Mouse (Mus musculus): ENCODE data around the gene Zfp800. TPM values are rescaled to one million over a fixed set of nuclear protein-coding genes. Genes with fewer than 3 reads are reported as not detected.

Zfp800 gene
- polyA plus RNA-seq, 1 experiment from 2014 or later: 26.8 TPM

- H3K9me3 ChIP-seq (ENCODE audit: control insufficient read depth, low read length): no peaks in the 10 kb centered on the region
- H3K36me3 ChIP-seq (ENCODE audit: control insufficient read depth, insufficient read depth, low read length): peaks cover 38% of the 10 kb centered on the region
- no peaks in the 10 kb centered on the region for H3K4me1 ChIP-seq (replicated peaks; ENCODE audit: control insufficient read depth, insufficient read depth, low read length)
- no peak overlapping the region for H3K9ac ChIP-seq (ENCODE audit: low read length)
- H3K4me2 ChIP-seq (ENCODE audit: low read length): no peak overlapping the region
- no peaks in the 10 kb centered on the region for H3K27me3 ChIP-seq (replicated peaks; ENCODE audit: control insufficient read depth, insufficient read depth, low read length)
- ATAC-seq (replicated peaks; ENCODE audit: low FRiP score, low TSS enrichment, low read depth) (no peak), DNase-seq (ENCODE audit: low spot score) (no peak)
- no peak overlapping the region for H3K4me3 ChIP-seq (ENCODE audit: low read depth, low read length)
- no peak overlapping the region for H3K27ac ChIP-seq (ENCODE audit: low read depth)
- 81% methylated on average over 2 of the region's 2 CpGs for WGBS
These were observed 149.6 kb downstream of the Zfp800 start for GRCm38 (mm10) chr6:28248211-28248610.

DNA sequence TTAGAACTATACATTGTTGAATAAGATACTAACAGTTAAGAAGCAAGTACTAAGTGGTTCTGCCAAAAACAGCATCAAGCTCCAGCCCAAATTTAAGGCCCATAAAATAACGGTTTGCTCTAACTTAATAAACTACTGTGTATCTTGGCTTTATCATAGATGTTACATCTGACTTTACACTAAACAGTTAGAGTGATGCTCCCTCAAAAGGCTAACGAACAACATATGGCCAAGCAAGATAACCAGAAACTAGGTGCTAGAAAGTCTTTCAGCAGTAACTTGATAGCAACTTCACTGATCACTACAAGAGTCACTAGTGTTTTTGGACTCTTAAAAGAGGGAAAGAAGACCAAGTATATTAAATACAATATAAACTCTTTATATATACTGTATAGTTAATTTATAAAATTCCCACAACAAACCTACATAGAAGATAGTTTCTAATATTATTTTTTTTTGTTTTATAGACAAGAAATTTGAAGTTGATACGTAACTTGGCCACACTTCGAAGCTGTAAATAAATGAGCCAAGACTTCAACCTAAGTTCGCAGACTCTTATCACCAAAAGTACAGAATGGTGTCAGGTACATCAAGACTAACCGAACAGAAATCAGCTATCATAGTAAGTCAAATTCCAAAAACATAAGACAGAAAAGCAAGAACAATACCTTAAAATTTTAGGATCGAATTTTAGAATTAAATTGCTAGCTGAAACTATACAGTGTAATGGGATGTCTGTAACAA, 165.0 kb downstream of the Zfp800 start:
- WGBS: 89% methylated on average over 7 of the region's 7 CpGs
- Histone ChIP-seq H3K27me3 (replicated peaks; ENCODE audit: control insufficient read depth, insufficient read depth, low read length) (no peaks in the 10 kb centered on the region), H3K4me1 (replicated peaks; ENCODE audit: control insufficient read depth, insufficient read depth, low read length) (no peaks in the 10 kb centered on the region), H3K9ac (ENCODE audit: low read length) (no peak overlapping the region), H3K4me2 (ENCODE audit: low read length) (no peak overlapping the region), H3K9me3 (ENCODE audit: control insufficient read depth, low read length) (no peaks in the 10 kb centered on the region), H3K27ac (ENCODE audit: low read depth) (no peak overlapping the region), H3K36me3 (ENCODE audit: control insufficient read depth, insufficient read depth, low read length) (peaks cover 8% of the 10 kb centered on the region; the same call in 1 of the 2 replicates), H3K4me3 (ENCODE audit: low read depth, low read length) (no peak overlapping the region)
- DNase-seq (ENCODE audit: low spot score) (no peak), ATAC-seq (replicated peaks; ENCODE audit: low FRiP score, low TSS enrichment, low read depth) (no peak)

GRCm38 (mm10) chr6:28228085-28228484, 169.7 kb downstream of the Zfp800 start:
- Histone ChIP-seq H3K4me1 (replicated peaks; ENCODE audit: control insufficient read depth, insufficient read depth, low read length) (no peaks in the 10 kb centered on the region), H3K9me3 (ENCODE audit: control insufficient read depth, low read length) (no peaks in the 10 kb centered on the region), H3K27ac (ENCODE audit: low read depth) (no peak overlapping the region), H3K4me2 (ENCODE audit: low read length) (no peak overlapping the region), H3K36me3 (ENCODE audit: control insufficient read depth, insufficient read depth, low read length) (0 out of 2 replicates have a peak, but pooled peaks cover 4% of the 10 kb centered on the region), H3K9ac (ENCODE audit: low read length) (no peak overlapping the region), H3K27me3 (replicated peaks; ENCODE audit: control insufficient read depth, insufficient read depth, low read length) (no peaks in the 10 kb centered on the region), H3K4me3 (ENCODE audit: low read depth, low read length) (no peak overlapping the region)
- 82% methylated on average over 3 of the region's 3 CpGs for WGBS
- ATAC-seq (replicated peaks; ENCODE audit: low FRiP score, low TSS enrichment, low read depth) (no peak), DNase-seq (ENCODE audit: low spot score) (no peak)

DNA sequence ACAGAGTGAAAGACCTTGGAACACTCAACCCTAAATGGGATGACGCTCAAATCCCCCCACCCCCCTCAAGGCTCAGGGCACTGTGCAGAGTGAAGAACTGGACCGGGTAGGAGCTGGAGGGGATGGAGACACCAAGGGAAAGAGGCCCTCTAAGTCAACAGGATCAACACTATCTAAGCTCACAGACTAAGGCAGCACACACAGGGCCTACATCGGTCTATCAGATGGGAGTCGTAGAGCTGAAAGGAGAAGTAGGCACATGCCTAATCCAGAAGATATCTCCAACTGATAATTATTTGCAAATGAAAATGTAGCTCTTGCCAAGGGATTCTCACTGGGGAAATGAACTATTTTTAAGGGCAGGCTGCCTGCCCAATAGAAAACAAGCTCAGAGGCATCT, 176.8 kb downstream of the Zfp800 start:
- no peak overlapping the region for H3K27ac ChIP-seq (ENCODE audit: low read depth)
- H3K9ac ChIP-seq (ENCODE audit: low read length): no peak overlapping the region
- no peaks in the 10 kb centered on the region for H3K36me3 ChIP-seq (ENCODE audit: control insufficient read depth, insufficient read depth, low read length)
- 91% methylated on average over 4 of the region's 4 CpGs for WGBS
- no peak overlapping the region for H3K4me2 ChIP-seq (ENCODE audit: low read length)
- no peaks in the 10 kb centered on the region for H3K27me3 ChIP-seq (replicated peaks; ENCODE audit: control insufficient read depth, insufficient read depth, low read length)
- H3K4me3 ChIP-seq (ENCODE audit: low read depth, low read length): no peak overlapping the region
- no peak for DNase-seq (ENCODE audit: low spot score)
- no peaks in the 10 kb centered on the region for H3K9me3 ChIP-seq (ENCODE audit: control insufficient read depth, low read length)
- no peak for ATAC-seq (replicated peaks; ENCODE audit: low FRiP score, low TSS enrichment, low read depth)
- H3K4me1 ChIP-seq (replicated peaks; ENCODE audit: control insufficient read depth, insufficient read depth, low read length): no peaks in the 10 kb centered on the region

DNA sequence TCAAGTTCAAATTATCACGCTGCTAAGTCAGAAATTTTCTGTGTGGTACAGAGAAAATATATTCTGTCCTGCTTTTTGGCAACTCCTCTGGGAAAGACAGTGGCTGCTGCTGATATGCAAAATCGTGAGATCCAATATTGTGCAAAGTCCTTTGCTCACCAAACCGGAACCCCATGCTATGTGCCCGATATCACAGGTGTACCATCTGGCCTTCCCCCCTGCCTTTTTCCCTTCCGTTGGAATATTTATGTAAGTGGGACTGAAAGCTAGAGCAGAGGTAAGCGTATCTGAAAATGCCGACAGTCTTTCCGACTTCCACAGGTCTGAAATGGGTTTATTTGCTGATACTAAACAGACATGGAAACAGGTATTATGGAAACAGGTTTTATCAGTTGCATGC, 179.4 kb downstream of the Zfp800 start:
- H3K4me1 ChIP-seq (replicated peaks; ENCODE audit: control insufficient read depth, insufficient read depth, low read length): no peaks in the 10 kb centered on the region
- no peaks in the 10 kb centered on the region for H3K9me3 ChIP-seq (ENCODE audit: control insufficient read depth, low read length)
- no peak overlapping the region for H3K4me3 ChIP-seq (ENCODE audit: low read depth, low read length)
- H3K27me3 ChIP-seq (replicated peaks; ENCODE audit: control insufficient read depth, insufficient read depth, low read length): no peaks in the 10 kb centered on the region
- ATAC-seq (replicated peaks; ENCODE audit: low FRiP score, low TSS enrichment, low read depth) (no peak), DNase-seq (ENCODE audit: low spot score) (no peak)
- no peak overlapping the region for H3K9ac ChIP-seq (ENCODE audit: low read length)
- 81% methylated on average over 8 of the region's 8 CpGs for WGBS
- no peak overlapping the region for H3K27ac ChIP-seq (ENCODE audit: low read depth)
- H3K4me2 ChIP-seq (ENCODE audit: low read length): no peak overlapping the region
- H3K36me3 ChIP-seq (ENCODE audit: control insufficient read depth, insufficient read depth, low read length): no peaks in the 10 kb centered on the region

GRCm38 (mm10) chr6:28215268-28215954, 182.4 kb downstream of the Zfp800 start:
- peak overlapping the region; percentile 63 for H3K9ac ChIP-seq (ENCODE audit: low read length)
- H3K9me3 ChIP-seq (ENCODE audit: control insufficient read depth, low read length): no peaks in the 10 kb centered on the region
- no peaks in the 10 kb centered on the region for H3K4me1 ChIP-seq (replicated peaks; ENCODE audit: control insufficient read depth, insufficient read depth, low read length)
- DNase-seq (ENCODE audit: low spot score) (peak; percentile 80), ATAC-seq (replicated peaks; ENCODE audit: low FRiP score, low TSS enrichment, low read depth) (peak; percentile 91)
- no peaks in the 10 kb centered on the region for H3K27me3 ChIP-seq (replicated peaks; ENCODE audit: control insufficient read depth, insufficient read depth, low read length)
- peak overlapping the region; percentile 64 for H3K4me3 ChIP-seq (ENCODE audit: low read depth, low read length)
- under 1% methylated on average over 81 of the region's 87 CpGs for WGBS
- peak overlapping the region; percentile 74 for H3K4me2 ChIP-seq (ENCODE audit: low read length)
- no peaks in the 10 kb centered on the region for H3K36me3 ChIP-seq (ENCODE audit: control insufficient read depth, insufficient read depth, low read length)
- H3K27ac ChIP-seq (ENCODE audit: low read depth): no peak overlapping the region

DNA sequence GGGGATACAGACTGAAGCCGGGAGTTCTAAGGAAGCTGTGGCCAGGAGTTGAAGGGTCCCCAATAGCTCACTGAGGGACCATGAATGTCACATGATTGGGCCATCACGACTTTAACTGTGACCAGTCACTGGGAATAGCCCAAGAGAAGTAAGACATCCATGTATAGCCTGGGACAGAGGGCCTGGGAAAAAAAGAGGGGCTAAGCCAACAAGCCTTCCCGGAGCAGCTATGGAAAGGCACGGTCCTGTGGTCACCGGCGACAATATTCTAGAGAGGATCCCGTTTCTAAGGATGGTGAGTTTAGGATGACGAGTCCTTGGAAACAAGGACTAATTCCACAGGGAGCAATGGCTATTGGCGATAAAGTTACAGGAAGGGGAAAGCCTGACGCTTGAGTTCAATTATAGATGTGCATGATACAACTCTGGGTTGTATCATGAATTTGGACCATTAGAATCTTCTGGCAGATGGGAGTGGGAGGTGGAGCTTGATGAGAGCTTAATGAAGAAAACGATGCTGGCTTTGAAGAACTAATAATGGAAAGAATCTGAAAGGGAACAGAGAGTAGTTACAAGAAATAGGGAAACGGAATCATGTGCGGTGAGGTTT, 183.0 kb downstream of the Zfp800 start:
- DNase-seq (ENCODE audit: low spot score): peak; percentile 52
- peak overlapping the region; percentile 64 for H3K4me3 ChIP-seq (ENCODE audit: low read depth, low read length)
- no peaks in the 10 kb centered on the region for H3K27me3 ChIP-seq (replicated peaks; ENCODE audit: control insufficient read depth, insufficient read depth, low read length)
- no peak overlapping the region for H3K27ac ChIP-seq (ENCODE audit: low read depth)
- H3K4me2 ChIP-seq (ENCODE audit: low read length): peak overlapping the region; percentile 74
- H3K9me3 ChIP-seq (ENCODE audit: control insufficient read depth, low read length): no peaks in the 10 kb centered on the region
- WGBS: 31% methylated on average over 13 of the region's 13 CpGs
- H3K4me1 ChIP-seq (replicated peaks; ENCODE audit: control insufficient read depth, insufficient read depth, low read length): no peaks in the 10 kb centered on the region
- H3K36me3 ChIP-seq (ENCODE audit: control insufficient read depth, insufficient read depth, low read length): no peaks in the 10 kb centered on the region
- H3K9ac ChIP-seq (ENCODE audit: low read length): peak overlapping the region; percentile 63
- no peak for ATAC-seq (replicated peaks; ENCODE audit: low FRiP score, low TSS enrichment, low read depth)

GRCm38 (mm10) chr6:28203454-28203853, 194.4 kb downstream of the Zfp800 start:
- Histone ChIP-seq H3K4me3 (ENCODE audit: low read depth, low read length) (no peak overlapping the region), H3K4me1 (replicated peaks; ENCODE audit: control insufficient read depth, insufficient read depth, low read length) (no peaks in the 10 kb centered on the region), H3K36me3 (ENCODE audit: control insufficient read depth, insufficient read depth, low read length) (no peaks in the 10 kb centered on the region), H3K9ac (ENCODE audit: low read length) (no peak overlapping the region), H3K27me3 (replicated peaks; ENCODE audit: control insufficient read depth, insufficient read depth, low read length) (no peaks in the 10 kb centered on the region), H3K27ac (ENCODE audit: low read depth) (no peak overlapping the region), H3K9me3 (ENCODE audit: control insufficient read depth, low read length) (no peaks in the 10 kb centered on the region), H3K4me2 (ENCODE audit: low read length) (no peak overlapping the region)
- DNase-seq (ENCODE audit: low spot score): no peak
- 42% methylated on average over 4 of the region's 4 CpGs for WGBS
- ATAC-seq (replicated peaks; ENCODE audit: low FRiP score, low TSS enrichment, low read depth): no peak

All from intestine, embryonic 14.5 days (tissue).